Mouse (Mus musculus) embryonic stem cell, embryonic (primary cell): ENCODE results near the gene Col7a1.

Experiments
- CTCF ChIA-PET, 4 experiments: fragments of 300-600 bp in 2 of 4; fragments of 350-600 bp in 2 of 4; sonication (Branson Sonifier 250); formaldehyde crosslinking; loops; one replicate each; lab custom pipeline; 2022; ENCODE audit warnings: inconsistent platforms in 2 of 4; lab: Charles Lee
- POLR2A ChIA-PET, 4 experiments: fragments of 300-600 bp in 2 of 4; fragments of 350-600 bp in 2 of 4; sonication (Branson Sonifier 250); formaldehyde crosslinking; loops; one replicate each; lab custom pipeline; 2022; ENCODE audit warnings: antibody characterized with exemption in 4 of 4, inconsistent platforms in 1 of 4; lab: Charles Lee

Col7a1 gene

GRCm38 (mm10) chr9:109028421-109028820, 75.0 kb downstream of the Col7a1 start:
- ChIA-PET POLR2A (interaction anchor here in 2 of 4 experiments (0.7 to 3.1 kb wide), 8 partner anchors 10 to 846 kb away, joined by 3 to 19 read pairs (median 4); partner anchors contain the start of genes Atrip (in 1 of the 2) and Shisa5 (in 1 of the 2)), CTCF (interaction anchor here in 2 of 4 experiments (0.6 to 1.4 kb wide), 2 partner anchors 19 to 60 kb away, joined by 3 to 9 read pairs; no protein-coding TSS in a partner anchor)

- ChIA-PET CTCF (interaction anchor here in 1 of 4 experiments (1.4 kb wide), 1 partner anchor 59 kb away, joined by 3 read pairs; no protein-coding TSS in a partner anchor), POLR2A (interaction anchor here in 2 of 4 experiments (0.7 to 3.1 kb wide), 10 partner anchors 9 to 846 kb away, joined by 3 to 19 read pairs (median 4); partner anchors contain the start of genes Shisa5 (in 2 of the 2) and Atrip (in 1 of the 2))
Observed at GRCm38 (mm10) chr9:109028919-109029318, 75.5 kb downstream of the Col7a1 start.

- POLR2A ChIA-PET, result interaction anchor here in 3 of 4 experiments (0.7 to 3.1 kb wide), 6 partner anchors 8 to 57 kb away, joined by 3 to 19 read pairs (median 4); partner anchors contain the start of genes Shisa5 (in 3 of the 3), Atrip (in 1 of the 3) and Pfkfb4 (in 1 of the 3)
- CTCF ChIA-PET, result interaction anchor here in 1 of 4 experiments (0.6 kb wide), 1 partner anchor 8 kb away, joined by 7 read pairs; no protein-coding TSS in a partner anchor
Observed at GRCm38 (mm10) chr9:109030312-109030711, 76.9 kb downstream of the Col7a1 start.

- ChIA-PET POLR2A (interaction anchor here in 2 of 4 experiments (0.7 to 1.8 kb wide), 2 partner anchors 15 to 56 kb away, joined by 3 to 4 read pairs; no protein-coding TSS in a partner anchor), CTCF (no interaction called here)
Observed at GRCm38 (mm10) chr9:109031001-109031400, 77.6 kb downstream of the Col7a1 start.

GRCm38 (mm10) chr9:109031686-109032085, 78.3 kb downstream of the Col7a1 start:
- ChIA-PET CTCF (no interaction called here), POLR2A (interaction anchor here in 1 of 4 experiments (1.8 kb wide), 1 partner anchor 16 kb away, joined by 4 read pairs; no protein-coding TSS in a partner anchor)

GRCm38 (mm10) chr9:109032435-109032834, 79.0 kb downstream of the Col7a1 start:
- ChIA-PET CTCF (no interaction called here), POLR2A (interaction anchor here in 1 of 4 experiments (0.5 to 1.8 kb wide), 4 partner anchors 9 to 30 kb away, joined by 3 to 5 read pairs (median 4); partner anchors contain the start of gene Trex1)
